Mouse (Mus musculus) intestine, embryonic 14.5 days (tissue): ENCODE data around the gene Uhrf1bp1l. TPM values are rescaled to one million over a fixed set of nuclear protein-coding genes. Genes with fewer than 3 reads are reported as not detected.

Source experiments
- ATAC-seq: fragments of 200-750 bp; cut with Nextera tagmentation; replicated peaks from 2 replicates; pipeline ENCODE4 v1.8.0; 2017; ENCODE audit warnings: low read depth, moderate number of reproducible peaks, moderate TSS enrichment, moderate library complexity; ENCODE audit not compliant: low FRiP score, low TSS enrichment
- DNase-seq: peaks from one replicate; pipeline ENCODE4 v3.0.0-alpha.2; 2018; ENCODE audit warnings: low spot score
- H3K27ac ChIP-seq: fragments of 300-500 bp; sonication (generic); 2 replicates; pipeline ENCODE4 v1.5.1; 2014; ENCODE audit warnings: low read depth, mild to moderate bottlenecking, control low read depth
- H3K27me3 ChIP-seq: fragments of 300-500 bp; sonication (generic); replicated peaks from 2 replicates; pipeline ENCODE4 v1.6.1; 2014; ENCODE audit warnings: low read length, control low read depth; ENCODE audit not compliant: control insufficient read depth, insufficient read depth
- H3K36me3 ChIP-seq: fragments of 300-500 bp; sonication (generic); 2 replicates; pipeline ENCODE4 v1.6.1; 2014; ENCODE audit warnings: low read length, control low read depth; ENCODE audit not compliant: control insufficient read depth, insufficient read depth
- H3K4me1 ChIP-seq: fragments of 300-500 bp; sonication (generic); replicated peaks from 2 replicates; pipeline ENCODE4 v1.6.1; 2014; ENCODE audit warnings: low read length, control low read depth, mixed read lengths; ENCODE audit not compliant: control insufficient read depth, insufficient read depth
- H3K4me2 ChIP-seq: fragments of 300-500 bp; sonication (generic); 2 replicates; pipeline ENCODE4 v1.6.1; 2014; ENCODE audit warnings: low read length
- H3K4me3 ChIP-seq: fragments of 300-500 bp; sonication (generic); 2 replicates; pipeline ENCODE4 v1.5.1; 2014; ENCODE audit warnings: low read depth, low read length, control low read depth, mixed read lengths
- H3K9ac ChIP-seq: fragments of 300-500 bp; sonication (generic); 2 replicates; pipeline ENCODE4 v1.6.1; 2014; ENCODE audit warnings: mild to moderate bottlenecking, low read length
- H3K9me3 ChIP-seq: fragments of 300-500 bp; sonication (generic); 2 replicates; pipeline ENCODE4 v1.6.1; 2016; ENCODE audit warnings: low read length, control low read depth; ENCODE audit not compliant: control insufficient read depth
- WGBS: fragments of 180-500 bp; shearing (Covaris S2); extraction: QIAGEN DNeasy Blood & Tissue Kit; methylation state at CpG from one replicate; pipeline ENCODE4 v1.1.7; 2014; 5-methylcytosine and 5-hydroxymethylcytosine counted together
- polyA plus RNA-seq: library from polyadenylated mRNA; unstranded; fragments of >200 nt; fragmentation: Nextera tagmentation; extraction: Ambion mirVana; gene quantifications from 2 replicates; pipeline ENCODE4 v1.2.1, GENCODE M21; 2014

Gene Uhrf1bp1l
- polyA plus RNA-seq, 1 experiment from 2014 or later, result 29.6 TPM

- no peaks in the 10 kb centered on the region for H3K27me3 ChIP-seq
- no peaks in the 10 kb centered on the region for H3K36me3 ChIP-seq
- H3K4me1 ChIP-seq, result no peaks in the 10 kb centered on the region
- WGBS, result 86% methylated on average over 9 of the region's 9 CpGs
- H3K9ac ChIP-seq, result no peak overlapping the region
- H3K27ac ChIP-seq, result no peak overlapping the region
- no peak overlapping the region for H3K4me2 ChIP-seq
- no peak overlapping the region for H3K4me3 ChIP-seq
- H3K9me3 ChIP-seq, result no peaks in the 10 kb centered on the region
- DNase-seq (no peak), ATAC-seq (no peak)
These were observed 6.4 kb upstream of the Uhrf1bp1l start for GRCm38 (mm10) chr10:89738395-89738794.

GRCm38 (mm10) chr10:89739703-89740102 is 5.1 kb upstream of the Uhrf1bp1l start:
- ATAC-seq (no peak), DNase-seq (no peak)
- Histone ChIP-seq H3K4me3 (no peak overlapping the region), H3K27me3 (no peaks in the 10 kb centered on the region), H3K9ac (no peak overlapping the region), H3K9me3 (no peaks in the 10 kb centered on the region), H3K4me1 (no peaks in the 10 kb centered on the region), H3K4me2 (no peak overlapping the region), H3K27ac (no peak overlapping the region), H3K36me3 (no peaks in the 10 kb centered on the region)
- WGBS, result 59% methylated on average over 7 of the region's 7 CpGs

GRCm38 (mm10) chr10:89740995-89741394 is 3.8 kb upstream of the Uhrf1bp1l start:
- no peak overlapping the region for H3K9ac ChIP-seq
- no peak overlapping the region for H3K4me2 ChIP-seq
- H3K4me1 ChIP-seq, result no peaks in the 10 kb centered on the region
- no peak for DNase-seq
- ATAC-seq, result no peak
- no peaks in the 10 kb centered on the region for H3K9me3 ChIP-seq
- WGBS, result 88% methylated on average over 6 of the region's 6 CpGs
- no peaks in the 10 kb centered on the region for H3K36me3 ChIP-seq
- H3K27me3 ChIP-seq, result no peaks in the 10 kb centered on the region
- no peak overlapping the region for H3K27ac ChIP-seq
- no peak overlapping the region for H3K4me3 ChIP-seq

GRCm38 (mm10) chr10:89743266-89743665 is 1.5 kb upstream of the Uhrf1bp1l start:
- DNase-seq, result no peak
- H3K36me3 ChIP-seq, result no peaks in the 10 kb centered on the region
- WGBS, result 83% methylated on average over 4 of the region's 4 CpGs
- no peaks in the 10 kb centered on the region for H3K9me3 ChIP-seq
- H3K4me2 ChIP-seq, result no peak overlapping the region
- ATAC-seq, result no peak
- H3K9ac ChIP-seq, result no peak overlapping the region
- peaks cover 5% of the 10 kb centered on the region; the same call in 1 of the 2 replicates for H3K4me1 ChIP-seq
- H3K27ac ChIP-seq, result no peak overlapping the region
- no peaks in the 10 kb centered on the region for H3K27me3 ChIP-seq
- H3K4me3 ChIP-seq, result no peak overlapping the region

GRCm38 (mm10) chr10:89744341-89744740 is 450 bp upstream of the Uhrf1bp1l start:
- Histone ChIP-seq H3K36me3 (no peaks in the 10 kb centered on the region), H3K4me3 (peak overlapping the region; percentile 79), H3K27me3 (no peaks in the 10 kb centered on the region), H3K9me3 (0 out of 2 replicates have a peak, but pooled peaks cover 2% of the 10 kb centered on the region), H3K9ac (0 out of 2 replicates have a peak overlapping the region, but pooled peaks have one; percentile 87), H3K27ac (no peak overlapping the region), H3K4me1 (peaks cover 5% of the 10 kb centered on the region; the same call in 1 of the 2 replicates), H3K4me2 (peak overlapping the region; percentile 54)
- WGBS, result 30% methylated on average over 3 of the region's 3 CpGs
- no peak for ATAC-seq
- DNase-seq, result no peak

- Histone ChIP-seq H3K9me3 (0 out of 2 replicates have a peak, but pooled peaks cover 2% of the 10 kb centered on the region), H3K36me3 (no peaks in the 10 kb centered on the region), H3K9ac (peak overlapping the region; percentile 87), H3K27me3 (no peaks in the 10 kb centered on the region), H3K4me1 (peaks cover 5% of the 10 kb centered on the region; the same call in 1 of the 2 replicates), H3K4me3 (peak overlapping the region; percentile 79), H3K27ac (peak overlapping the region; percentile 88; the same call in 1 of the 2 replicates), H3K4me2 (peak overlapping the region; percentile 72)
- 0% methylated on average over 14 of the region's 14 CpGs for WGBS
- DNase-seq (no peak), ATAC-seq (no peak)
These were observed 852 bp downstream of the Uhrf1bp1l start for GRCm38 (mm10) chr10:89745666-89746020.

GRCm38 (mm10) chr10:89746581-89746980 is 1.8 kb downstream of the Uhrf1bp1l start:
- Histone ChIP-seq H3K36me3 (no peaks in the 10 kb centered on the region), H3K4me1 (peaks cover 5% of the 10 kb centered on the region; the same call in 1 of the 2 replicates), H3K4me3 (no peak overlapping the region), H3K27ac (no peak overlapping the region), H3K4me2 (no peak overlapping the region), H3K9me3 (0 out of 2 replicates have a peak, but pooled peaks cover 2% of the 10 kb centered on the region), H3K9ac (no peak overlapping the region), H3K27me3 (no peaks in the 10 kb centered on the region)
- DNase-seq, result no peak
- ATAC-seq, result no peak
- 82% methylated on average over 3 of the region's 3 CpGs for WGBS

GRCm38 (mm10) chr10:89747221-89747905 is 2.6 kb downstream of the Uhrf1bp1l start:
- ATAC-seq (no peak), DNase-seq (no peak)
- Histone ChIP-seq H3K4me1 (peaks cover 5% of the 10 kb centered on the region; the same call in 1 of the 2 replicates), H3K36me3 (no peaks in the 10 kb centered on the region), H3K4me3 (no peak overlapping the region), H3K27me3 (no peaks in the 10 kb centered on the region), H3K9me3 (0 out of 2 replicates have a peak, but pooled peaks cover 2% of the 10 kb centered on the region), H3K9ac (no peak overlapping the region), H3K4me2 (no peak overlapping the region), H3K27ac (no peak overlapping the region)
- WGBS, result 85% methylated on average over 8 of the region's 8 CpGs

GRCm38 (mm10) chr10:89747911-89748310 is 3.1 kb downstream of the Uhrf1bp1l start:
- no peaks in the 10 kb centered on the region for H3K27me3 ChIP-seq
- H3K4me2 ChIP-seq, result no peak overlapping the region
- no peak for DNase-seq
- H3K4me3 ChIP-seq, result no peak overlapping the region
- 94% methylated on average over 1 of the region's 1 CpGs for WGBS
- H3K9ac ChIP-seq, result no peak overlapping the region
- ATAC-seq, result no peak
- 0 out of 2 replicates have a peak, but pooled peaks cover 2% of the 10 kb centered on the region for H3K9me3 ChIP-seq
- no peak overlapping the region for H3K27ac ChIP-seq
- H3K36me3 ChIP-seq, result no peaks in the 10 kb centered on the region
- H3K4me1 ChIP-seq, result peaks cover 5% of the 10 kb centered on the region; the same call in 1 of the 2 replicates
